Mouse (Mus musculus) cerebral cortex, adult 2 months (tissue): ENCODE measurements around the gene Fbxl7.

ENCODE experiments used
- WGBS: fragments of 180-500 bp; shearing (Covaris S2); methylation state at CpG from one replicate; pipeline ENCODE4 v1.1.7; 2018; 5-methylcytosine and 5-hydroxymethylcytosine counted together

The Fbxl7 gene

GRCm38 (mm10) chr15:26804046-26804445 lies 91.3 kb downstream of the Fbxl7 start:
- 85% methylated on average over 5 of the region's 5 CpGs for WGBS

- 86% methylated on average over 3 of the region's 3 CpGs for WGBS
These were observed 95.8 kb downstream of the Fbxl7 start for GRCm38 (mm10) chr15:26799457-26800021.

- WGBS, result 78% methylated on average over 2 of the region's 2 CpGs
These were observed 99.4 kb downstream of the Fbxl7 start for GRCm38 (mm10) chr15:26795937-26796336.

- WGBS, result 44% methylated on average over 6 of the region's 6 CpGs
These were observed 99.9 kb downstream of the Fbxl7 start for GRCm38 (mm10) chr15:26795518-26795917.

- WGBS, result 92% methylated on average over 6 of the region's 6 CpGs
These were observed 108.2 kb downstream of the Fbxl7 start for GRCm38 (mm10) chr15:26787148-26787547.

- 73% methylated on average over 3 of the region's 3 CpGs for WGBS
These were observed 114.8 kb downstream of the Fbxl7 start for GRCm38 (mm10) chr15:26780557-26780956.

GRCm38 (mm10) chr15:26779129-26779528 lies 116.3 kb downstream of the Fbxl7 start:
- WGBS, result 82% methylated on average over 4 of the region's 4 CpGs

GRCm38 (mm10) chr15:26774895-26775294 lies 120.5 kb downstream of the Fbxl7 start:
- WGBS, result 95% methylated on average over 2 of the region's 2 CpGs

GRCm38 (mm10) chr15:26761651-26762050 lies 133.7 kb downstream of the Fbxl7 start:
- WGBS, result 60% methylated on average over 4 of the region's 4 CpGs

GRCm38 (mm10) chr15:26748484-26748883 lies 146.9 kb downstream of the Fbxl7 start:
- WGBS, result 50% methylated on average over 3 of the region's 3 CpGs

GRCm38 (mm10) chr15:26732366-26732765 lies 163.0 kb downstream of the Fbxl7 start:
- WGBS, result 88% methylated on average over 2 of the region's 2 CpGs

GRCm38 (mm10) chr15:26730760-26731159 lies 164.6 kb downstream of the Fbxl7 start:
- WGBS, result 51% methylated on average over 2 of the region's 2 CpGs

- WGBS, result 72% methylated on average over 7 of the region's 7 CpGs
These were observed 166.0 kb downstream of the Fbxl7 start for GRCm38 (mm10) chr15:26729341-26729740.

- 71% methylated on average over 5 of the region's 5 CpGs for WGBS
These were observed 176.9 kb downstream of the Fbxl7 start for GRCm38 (mm10) chr15:26718390-26719036.

- 79% methylated on average over 7 of the region's 7 CpGs for WGBS
These were observed 177.4 kb downstream of the Fbxl7 start for GRCm38 (mm10) chr15:26717952-26718351.

GRCm38 (mm10) chr15:26716181-26716580 lies 179.2 kb downstream of the Fbxl7 start:
- 86% methylated on average over 2 of the region's 2 CpGs for WGBS

GRCm38 (mm10) chr15:26715635-26716034 lies 179.7 kb downstream of the Fbxl7 start:
- WGBS, result 54% methylated on average over 5 of the region's 5 CpGs

GRCm38 (mm10) chr15:26712271-26712670 lies 183.1 kb downstream of the Fbxl7 start:
- WGBS, result 62% methylated on average over 7 of the region's 7 CpGs

GRCm38 (mm10) chr15:26704966-26705365 lies 190.4 kb downstream of the Fbxl7 start:
- WGBS, result 73% methylated on average over 2 of the region's 2 CpGs

- WGBS, result 75% methylated on average over 6 of the region's 6 CpGs
These were observed 192.1 kb downstream of the Fbxl7 start for GRCm38 (mm10) chr15:26703156-26703840.

GRCm38 (mm10) chr15:26701949-26702675 lies 193.3 kb downstream of the Fbxl7 start:
- 73% methylated on average over 5 of the region's 5 CpGs for WGBS

GRCm38 (mm10) chr15:26693075-26693474 lies 202.3 kb downstream of the Fbxl7 start:
- 66% methylated on average over 3 of the region's 3 CpGs for WGBS
